In the genomic region with DNA sequence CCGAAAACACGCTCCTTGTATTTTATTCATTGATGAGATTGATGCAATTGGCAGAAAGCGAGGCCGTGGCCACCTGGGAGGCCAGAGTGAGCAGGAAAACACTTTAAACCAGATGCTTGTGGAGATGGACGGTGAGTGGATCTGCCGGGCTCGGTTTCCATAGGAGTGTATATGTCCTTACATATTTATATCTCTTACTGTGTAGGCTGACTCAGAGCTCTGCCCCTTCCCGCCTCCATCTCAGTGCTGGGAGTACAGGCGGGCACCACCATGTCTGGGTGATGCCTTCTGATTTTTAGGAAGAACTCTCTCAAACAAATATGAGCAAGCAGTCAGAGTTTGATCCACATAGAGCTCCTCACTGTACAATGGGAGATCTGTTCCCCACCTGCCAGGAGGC, we compare ENCODE assay signal across 37 mouse cellular contexts. TPM values are rescaled to one million over a fixed set of nuclear protein-coding genes. Genes with fewer than 3 reads are reported as not detected.
"Had no signal": no experiment of that assay in that cellular context is flagged by ENCODE, and none has a peak within 500 bp of the region (broad histone marks: within the 10 kb centered on the region; RNA-seq: fewer than 3 reads in every experiment).

No protein-coding gene starts in this region.

- H3K27ac ChIP-seq: heart, embryonic 13.5 days; heart, embryonic 15.5 days; hindbrain, embryonic 10.5 days; hindbrain, embryonic 12.5 days; hindbrain, embryonic 13.5 days; hindbrain, embryonic 14.5 days; hindbrain, embryonic 15.5 days; hindbrain, postnatal 0 days; intestine, embryonic 15.5 days; kidney, embryonic 15.5 days; kidney, postnatal 0 days; layer of hippocampus, adult 2 months; left cerebral cortex, adult 2 months had no signal

- DNase-seq: heart, postnatal 10 days; heart, postnatal 14 days; heart, postnatal 36 days; heart, postnatal 4 days; kidney, adult 11 months; kidney, adult 18-20 months; kidney, adult 2 months; kidney, adult 8-10 months; kidney, adult 9 months; kidney, postnatal 10 days; kidney, postnatal 14 days; kidney, postnatal 25 days; kidney, postnatal 36 days; kidney, postnatal 4 days; layer of hippocampus, adult 9-11 months; layer of hippocampus, postnatal 36 days had no signal

- H3K4me2 ChIP-seq: heart, embryonic 11.5 days; heart, embryonic 12.5 days; heart, embryonic 13.5 days; heart, embryonic 15.5 days; hindbrain, embryonic 12.5 days; hindbrain, embryonic 13.5 days; hindbrain, embryonic 14.5 days; hindbrain, embryonic 15.5 days; intestine, embryonic 15.5 days; kidney, embryonic 15.5 days had no signal

- H3K9ac ChIP-seq: heart, embryonic 12.5 days; heart, embryonic 13.5 days; heart, embryonic 15.5 days; hindbrain, embryonic 12.5 days; hindbrain, embryonic 13.5 days; hindbrain, embryonic 14.5 days; hindbrain, embryonic 15.5 days; intestine, embryonic 15.5 days; kidney, embryonic 15.5 days had no signal

- H3K27me3 ChIP-seq: heart, embryonic 12.5 days; heart, embryonic 13.5 days; heart, embryonic 15.5 days; hindbrain, embryonic 12.5 days; hindbrain, embryonic 13.5 days; hindbrain, embryonic 15.5 days; intestine, embryonic 15.5 days; kidney, embryonic 15.5 days had no signal

- H3K9me3 ChIP-seq: heart, embryonic 12.5 days; heart, embryonic 13.5 days; heart, embryonic 15.5 days; hindbrain, embryonic 10.5 days; hindbrain, embryonic 12.5 days; hindbrain, embryonic 13.5 days; hindbrain, embryonic 15.5 days; intestine, embryonic 15.5 days; kidney, embryonic 15.5 days had no signal

- H3K4me3 ChIP-seq: heart, embryonic 12.5 days; heart, embryonic 13.5 days; heart, embryonic 15.5 days; hindbrain, embryonic 10.5 days; hindbrain, embryonic 12.5 days; hindbrain, embryonic 13.5 days; hindbrain, embryonic 15.5 days; intestine, embryonic 15.5 days; kidney, embryonic 15.5 days; layer of hippocampus, adult 2 months; left cerebral cortex, adult 2 months had no signal

- H3K4me1 ChIP-seq: heart, embryonic 12.5 days; heart, embryonic 13.5 days; heart, embryonic 15.5 days; hindbrain, embryonic 10.5 days; hindbrain, embryonic 12.5 days; hindbrain, embryonic 13.5 days; hindbrain, embryonic 15.5 days; intestine, embryonic 15.5 days; kidney, embryonic 15.5 days had no signal

- ATAC-seq: hindbrain, embryonic 16.5 days; hindbrain, postnatal 0 days; inflammation-experienced regulatory T-cells, adult 6 months; intestine, embryonic 15.5 days; intestine, embryonic 16.5 days; intestine, postnatal 0 days had no signal

RNA-seq across cellular contexts. Expression of a gene that starts 22.4 kb away (rescaled TPM):
- total RNA-seq: heart, postnatal 10 days; heart, postnatal 14 days; heart, postnatal 25 days; heart, postnatal 36 days; heart, postnatal 4 days; hematopoietic stem cell, adult 5-6 weeks had no signal
